Mouse (Mus musculus): ENCODE measurements around the gene Nanos1. TPM values are rescaled to one million over a fixed set of nuclear protein-coding genes. Genes with fewer than 3 reads are reported as not detected.

Gene Nanos1
- polyA plus RNA-seq, 1 experiment = 3.5 TPM

- H3K4me1 ChIP-seq (ENCODE audit: control insufficient read depth, insufficient read depth, low read length) = no peaks in the 10 kb centered on the region
- TF ChIP-seq CTCF (IDR thresholded peaks at IDR 0.05; ENCODE audit: borderline replicate concordance, insufficient read depth, low read length) (no peak), POLR2A (IDR thresholded peaks at IDR 0.05; ENCODE audit: low read depth, low read length) (no peak)
- H3K4me3 ChIP-seq (ENCODE audit: insufficient read depth, low read length) = no peak overlapping the region
- no peak overlapping the region for H3K27ac ChIP-seq (ENCODE audit: insufficient read depth, low read length)
Observed at GRCm38 (mm10) chr19:60743767-60744547, 11.8 kb upstream of the Nanos1 start.

DNA sequence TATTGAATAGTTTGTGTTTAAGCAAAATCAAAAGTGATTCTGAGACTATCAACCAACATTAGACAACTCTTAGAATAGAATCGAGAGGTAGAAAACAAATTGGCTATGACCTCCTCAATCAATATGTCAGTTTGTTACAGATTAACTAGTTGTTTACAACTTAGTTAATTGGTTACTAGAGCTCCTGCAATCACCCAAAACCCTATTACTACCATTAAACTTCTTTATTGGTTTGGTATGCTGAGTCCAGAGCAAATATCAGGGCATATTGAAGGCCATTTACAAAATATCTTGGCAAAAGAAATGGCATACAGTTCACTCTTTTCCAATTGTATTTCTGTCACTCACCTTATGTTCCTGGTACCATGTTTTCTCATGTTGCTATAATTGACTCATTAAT, 8.0 kb upstream of the Nanos1 start:
- no peak overlapping the region for H3K27ac ChIP-seq (ENCODE audit: insufficient read depth, low read length)
- TF ChIP-seq POLR2A (IDR thresholded peaks at IDR 0.05; ENCODE audit: low read depth, low read length) = no peak

GRCm38 (mm10) chr19:60756192-60757098, 658 bp downstream of the Nanos1 start:
- Histone ChIP-seq H3K4me1 (ENCODE audit: control insufficient read depth, insufficient read depth, low read length) (peaks cover 2% of the 10 kb centered on the region), H3K4me3 (ENCODE audit: insufficient read depth, low read length) (peak overlapping the region; percentile 35), H3K27ac (ENCODE audit: insufficient read depth, low read length) (no peak overlapping the region)
- TF ChIP-seq CTCF (IDR thresholded peaks at IDR 0.05; ENCODE audit: borderline replicate concordance, insufficient read depth, low read length) = no peak
- no peak; the same call in 1 of the 2 replicates for TF ChIP-seq POLR2A (IDR thresholded peaks at IDR 0.05; ENCODE audit: low read depth, low read length)

More for the DNA sequence above, 8.0 kb upstream of the Nanos1 start:
- H3K4me3 ChIP-seq (ENCODE audit: insufficient read depth, low read length) = no peak overlapping the region
- no peaks in the 10 kb centered on the region for H3K4me1 ChIP-seq (ENCODE audit: control insufficient read depth, insufficient read depth, low read length)

DNA sequence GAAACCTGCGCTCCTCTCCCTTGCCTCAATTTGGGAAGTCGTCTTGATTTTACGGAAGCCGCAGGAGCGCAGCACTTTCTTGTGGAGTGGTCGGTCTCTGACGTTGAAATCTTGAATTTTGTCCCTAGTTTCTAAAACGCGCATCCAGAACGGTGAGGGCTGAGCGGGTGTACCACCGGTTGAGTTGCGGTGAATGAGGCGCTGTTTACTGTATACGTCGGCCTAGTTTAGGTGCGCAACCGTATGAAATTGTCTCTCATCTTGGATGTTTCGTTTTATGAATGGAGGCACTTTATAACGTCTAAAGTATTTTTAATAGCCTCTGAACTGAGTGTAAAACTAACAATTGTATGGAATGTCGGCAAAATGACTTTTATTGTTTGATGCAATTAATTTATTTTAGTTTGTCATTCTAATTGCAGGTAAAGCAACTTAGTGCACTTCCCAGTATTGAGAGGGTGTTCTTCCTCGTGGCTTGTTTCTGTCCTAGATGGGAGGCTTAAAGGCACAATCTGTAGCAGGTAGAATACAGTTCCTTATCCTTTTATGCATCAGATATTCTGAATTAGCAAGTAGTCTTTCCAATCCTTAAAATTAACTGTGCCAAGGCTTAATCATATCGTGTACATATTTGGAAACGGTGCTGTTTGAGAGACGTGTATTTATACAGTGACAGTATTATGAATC, 1.5 kb downstream of the Nanos1 start:
- Histone ChIP-seq H3K4me1 (ENCODE audit: control insufficient read depth, insufficient read depth, low read length) (peaks cover 2% of the 10 kb centered on the region), H3K27ac (ENCODE audit: insufficient read depth, low read length) (no peak overlapping the region), H3K4me3 (ENCODE audit: insufficient read depth, low read length) (peak overlapping the region; percentile 35)
- no peak for TF ChIP-seq CTCF (IDR thresholded peaks at IDR 0.05; ENCODE audit: borderline replicate concordance, insufficient read depth, low read length)
- no peak for TF ChIP-seq POLR2A (IDR thresholded peaks at IDR 0.05; ENCODE audit: low read depth, low read length)

DNA sequence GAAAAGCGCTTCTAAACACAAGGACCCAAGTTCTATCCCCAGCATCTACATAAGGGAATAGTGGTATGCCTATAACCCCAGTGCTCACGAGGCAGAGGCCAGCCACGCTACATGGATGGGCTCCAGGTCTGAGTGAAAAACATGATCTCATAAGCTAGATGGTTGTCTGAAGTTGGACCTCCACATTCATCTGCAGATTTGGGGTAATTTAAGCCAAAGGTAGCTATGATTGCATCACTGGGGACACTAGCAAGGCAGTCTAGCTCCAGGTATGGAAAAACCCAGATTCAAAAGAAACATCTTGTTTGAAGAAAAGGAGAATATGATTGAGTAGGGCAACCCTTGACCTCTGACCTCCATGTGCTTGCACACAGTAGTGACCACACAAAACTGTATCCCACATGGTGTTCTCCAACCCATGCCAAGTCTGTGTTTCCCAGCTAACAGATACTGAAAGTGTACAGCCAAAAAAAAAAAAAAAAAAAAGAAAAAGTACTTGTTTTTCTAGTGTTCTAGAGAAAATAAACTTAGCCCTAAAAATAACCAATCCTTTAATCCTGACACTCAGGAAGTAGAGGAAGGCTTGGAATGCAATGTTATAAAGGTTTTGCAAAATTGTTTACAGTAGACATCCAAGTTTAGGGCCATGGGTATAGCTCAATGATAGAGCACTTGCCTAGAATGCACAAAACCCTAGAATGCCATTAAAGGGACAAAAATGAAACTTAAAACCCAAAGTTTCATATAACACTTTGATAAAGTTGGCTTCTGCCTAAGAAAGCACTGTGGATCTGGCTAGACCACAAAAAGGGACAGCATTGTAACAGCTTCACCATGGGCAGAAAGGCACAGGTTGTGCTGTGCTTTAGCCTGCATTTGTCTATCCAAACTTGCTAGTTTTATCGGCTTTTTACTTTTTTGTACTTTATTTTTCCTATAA, 3.4 kb downstream of the Nanos1 start:
- H3K4me3 ChIP-seq (ENCODE audit: insufficient read depth, low read length) = no peak overlapping the region
- H3K4me1 ChIP-seq (ENCODE audit: control insufficient read depth, insufficient read depth, low read length) = peaks cover 2% of the 10 kb centered on the region
- no peak for TF ChIP-seq POLR2A (IDR thresholded peaks at IDR 0.05; ENCODE audit: low read depth, low read length)
- TF ChIP-seq CTCF (IDR thresholded peaks at IDR 0.05; ENCODE audit: borderline replicate concordance, insufficient read depth, low read length) = no peak
- H3K27ac ChIP-seq (ENCODE audit: insufficient read depth, low read length) = no peak overlapping the region

- no peak overlapping the region for H3K4me3 ChIP-seq (ENCODE audit: insufficient read depth, low read length)
- H3K4me1 ChIP-seq (ENCODE audit: control insufficient read depth, insufficient read depth, low read length) = no peaks in the 10 kb centered on the region
Observed at GRCm38 (mm10) chr19:60773366-60773765, 17.6 kb downstream of the Nanos1 start.

GRCm38 (mm10) chr19:60782034-60782433, 26.2 kb downstream of the Nanos1 start:
- TF ChIP-seq POLR2A (IDR thresholded peaks at IDR 0.05; ENCODE audit: low read depth, low read length) (no peak), CTCF (IDR thresholded peaks at IDR 0.05; ENCODE audit: borderline replicate concordance, insufficient read depth, low read length) (no peak)
- H3K4me3 ChIP-seq (ENCODE audit: insufficient read depth, low read length) = no peak overlapping the region
- H3K27ac ChIP-seq (ENCODE audit: insufficient read depth, low read length) = peak overlapping the region; percentile 47; the same call in 1 of the 2 replicates
- peaks cover 3% of the 10 kb centered on the region for H3K4me1 ChIP-seq (ENCODE audit: control insufficient read depth, insufficient read depth, low read length)

More at GRCm38 (mm10) chr19:60773366-60773765, 17.6 kb downstream of the Nanos1 start:
- no peak overlapping the region for H3K27ac ChIP-seq (ENCODE audit: insufficient read depth, low read length)
- TF ChIP-seq CTCF (IDR thresholded peaks at IDR 0.05; ENCODE audit: borderline replicate concordance, insufficient read depth, low read length) = no peak
- TF ChIP-seq POLR2A (IDR thresholded peaks at IDR 0.05; ENCODE audit: low read depth, low read length) = no peak

DNA sequence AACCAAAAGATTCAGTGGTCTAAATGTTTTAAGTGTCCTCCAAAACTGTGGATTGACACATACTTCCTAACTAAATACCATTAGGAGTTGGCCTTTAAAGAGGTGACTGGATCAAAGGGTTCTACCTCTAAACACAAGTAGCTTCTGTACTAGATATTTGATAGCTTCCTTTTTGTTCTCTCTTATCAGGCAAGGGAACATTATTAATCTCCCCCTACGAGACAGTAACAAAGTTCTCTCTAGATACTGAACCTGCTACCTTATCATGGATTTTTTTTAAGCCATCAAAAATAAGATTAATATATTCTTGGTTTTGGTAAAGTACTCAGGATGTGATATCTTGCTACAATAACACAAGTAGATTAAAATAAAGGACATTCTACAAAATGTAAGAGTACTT, 28.9 kb downstream of the Nanos1 start:
- H3K4me3 ChIP-seq (ENCODE audit: insufficient read depth, low read length) = no peak overlapping the region
- peaks cover 3% of the 10 kb centered on the region for H3K4me1 ChIP-seq (ENCODE audit: control insufficient read depth, insufficient read depth, low read length)
- no peak for TF ChIP-seq POLR2A (IDR thresholded peaks at IDR 0.05; ENCODE audit: low read depth, low read length)
- no peak for TF ChIP-seq CTCF (IDR thresholded peaks at IDR 0.05; ENCODE audit: borderline replicate concordance, insufficient read depth, low read length)
- no peak overlapping the region for H3K27ac ChIP-seq (ENCODE audit: insufficient read depth, low read length)
